22 mouse cellular contexts compared by ENCODE assay signal in the genomic region with DNA sequence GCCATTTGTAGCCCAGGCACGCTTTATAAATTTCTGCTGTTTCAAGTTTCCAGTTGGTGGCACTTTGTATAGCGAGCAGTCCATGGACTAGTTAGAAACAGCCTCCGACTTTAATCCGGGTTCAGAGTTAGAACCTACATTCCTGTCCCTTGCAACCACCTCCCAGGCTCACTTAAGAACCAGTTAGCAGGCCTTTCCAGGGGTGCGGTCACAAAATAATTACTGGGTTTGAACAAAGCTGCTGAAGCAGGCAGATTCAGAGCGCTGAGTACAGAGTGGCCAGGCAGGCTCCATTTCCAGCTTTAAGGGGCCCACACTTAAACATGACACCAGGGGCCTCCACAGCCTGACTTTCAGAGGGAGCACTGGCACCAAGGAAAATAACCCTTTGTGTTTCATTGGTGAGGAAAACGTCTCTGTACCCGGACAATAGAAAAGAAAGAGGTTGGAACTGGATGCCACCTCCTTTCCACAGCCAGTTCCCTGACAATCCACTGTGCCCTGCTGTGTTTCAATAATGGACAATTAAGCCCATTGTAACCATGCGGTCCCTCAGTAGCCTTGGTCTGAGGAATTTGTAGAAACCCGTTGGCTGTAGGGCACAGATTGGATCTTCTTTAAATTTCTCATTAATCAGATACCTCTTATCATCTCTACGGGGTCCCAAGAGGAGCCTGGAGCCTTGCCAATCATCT. TPM values are rescaled to one million over a fixed set of nuclear protein-coding genes. Genes with fewer than 3 reads are reported as not detected.
DNase-seq lines count a peak whose midpoint lies in the region; ATAC-seq lines count a peak whose summit lies in the region.
"Had no signal": no experiment of that assay in that cellular context is flagged by ENCODE, and none has a peak within 500 bp of the region (broad histone marks: within the 10 kb centered on the region; RNA-seq: fewer than 3 reads in every experiment).

No protein-coding gene starts in this region.

- H3K27ac ChIP-seq in forebrain, embryonic 10.5 days, result 0 out of 2 replicates have a peak overlapping the region, but pooled peaks have one; percentile 22
- no peak overlapping the region for H3K27ac ChIP-seq in forebrain, embryonic 15.5 days (replicated peaks)
- H3K27ac ChIP-seq: heart, adult 2 months; left cerebral cortex, adult 2 months; limb, embryonic 10.5 days; midbrain, embryonic 15.5 days; neural tube, embryonic 15.5 days; stomach, postnatal 0 days had no signal

- no peak for ATAC-seq in forebrain, embryonic 15.5 days (replicated peaks)
- ATAC-seq: liver, postnatal 0 days; midbrain, embryonic 15.5 days had no signal

- 46% methylated on average over 11 of the region's 11 CpGs for WGBS in forebrain, embryonic 10.5 days
- 38% methylated on average over 11 of the region's 11 CpGs for WGBS in forebrain, embryonic 15.5 days

- no peaks in the 10 kb centered on the region for H3K27me3 ChIP-seq in forebrain, embryonic 10.5 days (ENCODE audit: poor library complexity, severe bottlenecking)
- H3K27me3 ChIP-seq in forebrain, embryonic 15.5 days, result no peaks in the 10 kb centered on the region
- H3K27me3 ChIP-seq: midbrain, embryonic 15.5 days; neural tube, embryonic 15.5 days had no signal

- H3K4me3 ChIP-seq in forebrain, embryonic 10.5 days, result no peak overlapping the region
- no peak overlapping the region for H3K4me3 ChIP-seq in forebrain, embryonic 15.5 days
- H3K4me3 ChIP-seq: heart, adult 2 months; left cerebral cortex, adult 2 months; limb, embryonic 10.5 days; megakaryocyte, embryonic 14.5 days; midbrain, embryonic 15.5 days; neural tube, embryonic 15.5 days had no signal

- no peaks in the 10 kb centered on the region for H3K36me3 ChIP-seq in forebrain, embryonic 10.5 days (replicated peaks)
- no peaks in the 10 kb centered on the region for H3K36me3 ChIP-seq in forebrain, embryonic 15.5 days
- H3K36me3 ChIP-seq: limb, embryonic 10.5 days; midbrain, embryonic 15.5 days; neural tube, embryonic 15.5 days had no signal

- peaks cover 17% of the 10 kb centered on the region for H3K4me1 ChIP-seq in forebrain, embryonic 10.5 days
- H3K4me1 ChIP-seq in forebrain, embryonic 15.5 days, result no peaks in the 10 kb centered on the region
- H3K4me1 ChIP-seq: limb, embryonic 10.5 days; midbrain, embryonic 15.5 days; neural tube, embryonic 15.5 days had no signal

- H3K9me3 ChIP-seq in forebrain, embryonic 10.5 days, result peaks cover 8% of the 10 kb centered on the region; the same call in 1 of the 2 replicates
- no peaks in the 10 kb centered on the region for H3K9me3 ChIP-seq in forebrain, embryonic 15.5 days
- H3K9me3 ChIP-seq: limb, embryonic 10.5 days; midbrain, embryonic 15.5 days; neural tube, embryonic 15.5 days had no signal

- H3K9ac ChIP-seq in forebrain, embryonic 15.5 days (replicated peaks), result no peak overlapping the region
- H3K9ac ChIP-seq: liver, postnatal 0 days; midbrain, embryonic 15.5 days; neural tube, embryonic 15.5 days had no signal

- DNase-seq in forebrain, embryonic 10.5 days (ENCODE audit: extremely low spot score, low spot score), result no peak
- peak; percentile 41 for DNase-seq in layer of hippocampus, adult 11-12 months (ENCODE audit: low spot score)
- DNase-seq in layer of hippocampus, postnatal 10 days (ENCODE audit: low spot score in 2 of 2), result no peak
- peak; percentile 25 for DNase-seq in R1 (ENCODE audit: low read depth, low spot score)
- peak; percentile 87 for DNase-seq in retina, postnatal 1 day
- no peak for DNase-seq in gastrocnemius, postnatal 25 days
- DNase-seq: cerebellum, adult 9-10 months; gastrocnemius, postnatal 10 days; heart, adult 2 months; heart, postnatal 36 days; liver, postnatal 0 days; lung, postnatal 14 days; right cerebral cortex, postnatal 4 days; thymus, postnatal 25 days had no signal

- H3K4me2 ChIP-seq in forebrain, embryonic 15.5 days (replicated peaks), result no peak overlapping the region
- H3K4me2 ChIP-seq: midbrain, embryonic 15.5 days; neural tube, embryonic 15.5 days had no signal

RNA-seq across cellular contexts. Expression of a gene that starts 24.5 kb away (rescaled TPM):
- 14.3 and 14.7 TPM in 2 replicates for polyA plus RNA-seq in forebrain, embryonic 10.5 days (2016; fragmentation: Nextera tagmentation; extraction: Ambion mirVana)
- polyA plus RNA-seq in forebrain, embryonic 15.5 days (2015; fragmentation: Nextera tagmentation; extraction: Ambion mirVana), result 34.9 and 40.4 TPM in 2 replicates
- 100 to 1,000 TPM; 313 to 315 TPM for total RNA-seq in layer of hippocampus, postnatal 10 days (2021)
- total RNA-seq in gastrocnemius, postnatal 25 days (2021), result 10 to 100 TPM; 15.1 to 21.8 TPM
- total RNA-seq: MEL had no signal

Comparison
In these comparisons a context has a peak if more than half of its experiments do, and no peak if none do; other contexts are left out.
1. DNase-seq: peak in layer of hippocampus, adult 11-12 months (single experiment), R1 (single experiment) and retina, postnatal 1 day (single experiment); none in forebrain, embryonic 10.5 days (single experiment), layer of hippocampus, postnatal 10 days (0 of 2) and gastrocnemius, postnatal 25 days (single experiment).
2. RNA of a gene that starts 24.5 kb away (total RNA-seq): 313 to 315 TPM in layer of hippocampus, postnatal 10 days; 15.1 to 21.8 TPM in gastrocnemius, postnatal 25 days; every median in the first group is over 10 times any median in the second.